Mouse (Mus musculus): ENCODE measurements at regions not wholly inside any gene's neighbourhood (a gene's known extent, or its start where the extent isn't known, plus 50 kb on each side); places are given as distances from the start of the nearest gene placed in this dataset.

- TF ChIP-seq CTCF (IDR thresholded peaks at IDR 0.05; ENCODE audit: low read depth) (no peak), EP300 (IDR thresholded peaks at IDR 0.05; ENCODE audit: low read depth) (no peak)
Measured at GRCm38 (mm10) chr9:13906736-13907135, 79.2 kb downstream of the Fam76b start.

All from liver, embryonic 14.5 days (tissue).